Mouse (Mus musculus) heart, postnatal 0 days (tissue): ENCODE measurements around the gene Smox. TPM values are rescaled to one million over a fixed set of nuclear protein-coding genes. Genes with fewer than 3 reads are reported as not detected.
A peak's percentile ranks its signal among the peaks of the same experiment; 100 is the strongest.

Source experiments
- ATAC-seq: fragments of 200-750 bp; cut with Nextera tagmentation; 2 replicates; pipeline ENCODE4 v1.8.0; 2017; ENCODE audit warnings: low read depth, moderate number of reproducible peaks, moderate library complexity; ENCODE audit not compliant: insufficient read depth
- DNase-seq: peaks from one replicate; pipeline ENCODE4 v3.0.0-alpha.2; 2016; ENCODE audit warnings: low spot score
- H3K27ac ChIP-seq: fragments of 300-500 bp; sonication (generic); 2 replicates; pipeline ENCODE4 v1.5.1; 2014; ENCODE audit warnings: low read depth, mild to moderate bottlenecking
- H3K27me3 ChIP-seq: fragments of 300-500 bp; sonication (generic); 2 replicates; pipeline ENCODE4 v1.6.1; 2014; ENCODE audit warnings: low read length, mixed read lengths; ENCODE audit not compliant: control insufficient read depth, insufficient read depth
- H3K36me3 ChIP-seq: fragments of 300-500 bp; sonication (generic); replicated peaks from 2 replicates; pipeline ENCODE4 v1.6.1; 2014; ENCODE audit warnings: low read length, mixed read lengths; ENCODE audit not compliant: control insufficient read depth, insufficient read depth
- H3K4me1 ChIP-seq: fragments of 300-500 bp; sonication (generic); 2 replicates; pipeline ENCODE4 v1.6.1; 2014; ENCODE audit warnings: antibody characterized with exemption; ENCODE audit not compliant: control insufficient read depth, insufficient read depth
- H3K4me2 ChIP-seq: fragments of 300-500 bp; sonication (generic); 2 replicates; pipeline ENCODE4 v1.6.1; 2014; ENCODE audit warnings: low read depth, mild to moderate bottlenecking, low read length, moderate library complexity
- H3K4me3 ChIP-seq: fragments of 300-500 bp; sonication (generic); 2 replicates; pipeline ENCODE4 v1.5.1; 2014; ENCODE audit warnings: low read depth, low read length
- H3K9ac ChIP-seq: fragments of 300-500 bp; sonication (generic); replicated peaks from 2 replicates; pipeline ENCODE4 v1.6.1; 2014; ENCODE audit warnings: low read depth, low read length, mixed read lengths
- H3K9me3 ChIP-seq: fragments of 300-500 bp; sonication (generic); replicated peaks from 2 replicates; pipeline ENCODE4 v1.6.1; 2016; ENCODE audit warnings: low read length; ENCODE audit not compliant: control insufficient read depth
- CTCF ChIP-seq: IDR thresholded peaks from 2 replicates; pipeline ENCODE4 v1.5.1; 2016; ENCODE audit warnings: antibody characterized with exemption, control low read depth, low read depth
- EP300 ChIP-seq: IDR thresholded peaks from 2 replicates; pipeline ENCODE4 v1.6.1; 2016; ENCODE audit warnings: antibody characterized with exemption, low read depth
- WGBS: fragments of 180-500 bp; shearing (Covaris S2); extraction: QIAGEN DNeasy Blood & Tissue Kit; methylation state at CpG from one replicate; pipeline ENCODE4 v1.1.7; 2014; 5-methylcytosine and 5-hydroxymethylcytosine counted together
- polyA plus RNA-seq: library from polyadenylated mRNA; unstranded; fragments of >200 nt; fragmentation: Nextera tagmentation; extraction: Ambion mirVana; gene quantifications from 2 replicates; pipeline ENCODE4 v1.2.1, GENCODE M21; 2015
- total RNA-seq: library from RNA; depleted of rRNA; stranded (reverse); fragments of >200 nt; gene quantifications from 2 replicates; pipeline ENCODE4 v1.2.3, GENCODE M21; 2014; ENCODE audit warnings: low replicate concordance

Gene Smox
- total and polyA plus RNA-seq, 2 experiments from 2014 or later: 31.4 to 32.7 TPM

- WGBS: 76% methylated on average over 15 of the region's 15 CpGs
- H3K9ac ChIP-seq: no peak overlapping the region
- H3K4me2 ChIP-seq: no peak overlapping the region
- H3K27me3 ChIP-seq: no peaks in the 10 kb centered on the region
- no peak overlapping the region for H3K4me3 ChIP-seq
- no peak overlapping the region for H3K27ac ChIP-seq
- TF ChIP-seq CTCF (no peak), EP300 (no peak)
- no peaks in the 10 kb centered on the region for H3K4me1 ChIP-seq
- H3K36me3 ChIP-seq: no peaks in the 10 kb centered on the region
- no peak for ATAC-seq
- no peak for DNase-seq
- no peaks in the 10 kb centered on the region for H3K9me3 ChIP-seq
These were observed 6.2 kb upstream of the Smox start for GRCm38 (mm10) chr2:131485126-131485525.

GRCm38 (mm10) chr2:131486046-131486445 lies 5.2 kb upstream of the Smox start:
- no peak overlapping the region for H3K4me3 ChIP-seq
- 85% methylated on average over 3 of the region's 3 CpGs for WGBS
- no peaks in the 10 kb centered on the region for H3K9me3 ChIP-seq

DNA sequence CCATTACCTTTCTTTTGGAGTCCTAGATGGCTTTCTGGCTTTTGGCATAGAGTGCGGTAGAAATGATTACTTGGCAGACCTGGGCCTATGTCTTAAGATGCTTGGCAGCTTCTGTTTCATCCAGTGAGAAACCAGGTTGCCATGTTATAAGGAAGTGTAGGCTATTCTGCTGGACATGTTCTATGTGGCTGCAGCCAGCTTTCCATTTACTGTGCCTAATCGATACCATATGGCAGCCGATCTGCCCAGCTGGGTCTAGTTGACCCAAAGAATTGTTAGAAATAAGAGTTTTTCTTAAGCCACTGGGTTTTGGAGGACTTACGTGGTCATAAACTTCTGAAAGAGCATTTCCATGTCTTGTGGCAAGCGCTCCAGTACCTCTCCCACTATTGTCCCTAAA lies 4.0 kb upstream of the Smox start:
- no peak for TF ChIP-seq CTCF
- TF ChIP-seq EP300: no peak
- no peak overlapping the region for H3K9ac ChIP-seq
- 86% methylated on average over 5 of the region's 5 CpGs for WGBS

More at GRCm38 (mm10) chr2:131486046-131486445, 5.2 kb upstream of the Smox start:
- no peak overlapping the region for H3K9ac ChIP-seq
- no peaks in the 10 kb centered on the region for H3K27me3 ChIP-seq
- TF ChIP-seq EP300 (no peak), CTCF (no peak)
- no peak for ATAC-seq
- no peak for DNase-seq
- H3K36me3 ChIP-seq: no peaks in the 10 kb centered on the region
- H3K27ac ChIP-seq: no peak overlapping the region
- no peaks in the 10 kb centered on the region for H3K4me1 ChIP-seq
- H3K4me2 ChIP-seq: no peak overlapping the region

DNA sequence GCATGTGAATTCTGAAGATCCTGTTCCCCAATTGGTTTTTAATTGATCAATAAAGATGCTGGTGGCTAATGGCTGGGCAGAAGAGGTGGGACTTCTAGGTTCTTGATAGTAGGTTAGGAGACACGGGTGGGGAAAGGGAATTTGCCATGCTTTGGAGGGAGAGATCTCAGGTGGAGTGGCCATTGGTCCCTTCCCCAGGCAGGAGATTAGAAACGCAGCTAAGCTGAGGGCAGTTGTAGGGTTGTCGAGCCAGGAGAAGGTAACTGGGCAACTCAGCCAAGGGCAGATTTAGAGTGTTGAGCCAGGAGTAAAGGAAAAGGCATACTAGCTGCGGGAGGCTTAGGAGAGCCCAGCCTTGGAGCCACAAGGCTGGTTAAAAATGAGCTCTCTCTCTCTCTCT lies 3.0 kb upstream of the Smox start:
- Histone ChIP-seq H3K36me3 (no peaks in the 10 kb centered on the region), H3K4me1 (peaks cover 10% of the 10 kb centered on the region; the same call in 1 of the 2 replicates), H3K4me2 (no peak overlapping the region), H3K27ac (no peak overlapping the region), H3K4me3 (no peak overlapping the region), H3K9me3 (no peaks in the 10 kb centered on the region), H3K27me3 (no peaks in the 10 kb centered on the region), H3K9ac (no peak overlapping the region)
- TF ChIP-seq EP300 (no peak), CTCF (no peak)
- 64% methylated on average over 4 of the region's 4 CpGs for WGBS
- DNase-seq (no peak), ATAC-seq (no peak)

More for the DNA sequence above, 4.0 kb upstream of the Smox start:
- Histone ChIP-seq H3K4me1 (0 out of 2 replicates have a peak, but pooled peaks cover 1% of the 10 kb centered on the region), H3K4me3 (no peak overlapping the region), H3K9me3 (no peaks in the 10 kb centered on the region), H3K27ac (no peak overlapping the region), H3K27me3 (no peaks in the 10 kb centered on the region), H3K36me3 (no peaks in the 10 kb centered on the region), H3K4me2 (no peak overlapping the region)
- DNase-seq (no peak), ATAC-seq (no peak)

DNA sequence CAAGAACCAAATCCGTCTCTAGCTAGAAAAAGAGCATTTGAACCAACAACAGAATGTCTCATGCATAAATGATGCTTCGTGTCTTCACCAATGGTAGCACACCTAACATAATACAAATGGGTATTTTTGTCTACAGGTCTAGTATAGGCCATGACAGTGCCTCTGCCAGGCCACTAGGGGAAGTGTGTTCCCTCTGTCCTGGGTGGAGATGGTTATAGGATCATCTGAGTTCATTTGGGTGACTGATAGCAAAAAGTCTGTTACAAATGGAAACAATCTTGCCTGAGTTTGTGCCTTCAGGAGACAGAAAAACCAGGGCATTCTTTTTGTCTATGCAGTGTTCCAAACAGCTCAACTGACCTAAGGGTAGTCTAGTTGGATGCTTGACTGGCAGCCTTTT lies 2.4 kb upstream of the Smox start:
- Histone ChIP-seq H3K4me2 (no peak overlapping the region), H3K4me1 (peaks cover 16% of the 10 kb centered on the region; the same call in 1 of the 2 replicates), H3K36me3 (no peaks in the 10 kb centered on the region), H3K27me3 (no peaks in the 10 kb centered on the region), H3K9me3 (no peaks in the 10 kb centered on the region), H3K27ac (no peak overlapping the region), H3K4me3 (no peak overlapping the region), H3K9ac (no peak overlapping the region)
- DNase-seq (no peak), ATAC-seq (no peak)
- TF ChIP-seq EP300: no peak
- peak; percentile 9; the same call in 1 of the 2 replicates for TF ChIP-seq CTCF
- WGBS: 93% methylated on average over 2 of the region's 2 CpGs

GRCm38 (mm10) chr2:131489591-131489990 lies 1.7 kb upstream of the Smox start:
- ATAC-seq: no peak
- Histone ChIP-seq H3K36me3 (no peaks in the 10 kb centered on the region), H3K4me1 (peaks cover 17% of the 10 kb centered on the region; the same call in 1 of the 2 replicates), H3K9ac (no peak overlapping the region), H3K27me3 (no peaks in the 10 kb centered on the region), H3K27ac (no peak overlapping the region), H3K9me3 (no peaks in the 10 kb centered on the region), H3K4me2 (no peak overlapping the region), H3K4me3 (no peak overlapping the region)
- DNase-seq: no peak
- TF ChIP-seq EP300: no peak
- TF ChIP-seq CTCF: no peak
- WGBS: 52% methylated on average over 4 of the region's 4 CpGs
